Mouse (Mus musculus) right cerebral cortex, postnatal 4 days (tissue): ENCODE results near the gene Lmx1a.

Source experiments
- DNase-seq: peaks from one replicate; pipeline ENCODE4 v3.0.0-alpha.2; 2022

Lmx1a gene

GRCm38 (mm10) chr1:167689232-167689261 is at the start of gene Lmx1a:
TSS of gene Lmx1a (plus strand) at chr1:167689237.
- DNase-seq, result no peak

- DNase-seq, result peak; percentile 97
These were observed 44.0 kb upstream of the Lmx1a start for GRCm38 (mm10) chr1:167644866-167645537.

- DNase-seq, result no peak
These were observed 40.4 kb upstream of the Lmx1a start for GRCm38 (mm10) chr1:167648670-167649069.

- DNase-seq, result no peak
These were observed 39.9 kb upstream of the Lmx1a start for GRCm38 (mm10) chr1:167649122-167649633.

GRCm38 (mm10) chr1:167652336-167652735 is 36.7 kb upstream of the Lmx1a start:
- DNase-seq, result no peak

GRCm38 (mm10) chr1:167659065-167659464 is 30.0 kb upstream of the Lmx1a start:
- no peak for DNase-seq

- DNase-seq, result peak; percentile 64
These were observed 28.4 kb upstream of the Lmx1a start for GRCm38 (mm10) chr1:167660521-167661101.

- no peak for DNase-seq
These were observed 27.9 kb upstream of the Lmx1a start for GRCm38 (mm10) chr1:167661123-167661522.

- no peak for DNase-seq
These were observed 25.9 kb upstream of the Lmx1a start for GRCm38 (mm10) chr1:167663136-167663535.

GRCm38 (mm10) chr1:167669796-167670195 is 19.2 kb upstream of the Lmx1a start:
- peak; percentile 38 for DNase-seq

GRCm38 (mm10) chr1:167672433-167672987 is 16.5 kb upstream of the Lmx1a start:
- no peak for DNase-seq

GRCm38 (mm10) chr1:167679061-167679460 is 10.0 kb upstream of the Lmx1a start:
- no peak for DNase-seq

GRCm38 (mm10) chr1:167688001-167688346 is 1.1 kb upstream of the Lmx1a start:
- no peak for DNase-seq

- DNase-seq, result no peak
These were observed 448 bp upstream of the Lmx1a start for GRCm38 (mm10) chr1:167688347-167689231.

- no peak for DNase-seq
These were observed 463 bp downstream of the Lmx1a start for GRCm38 (mm10) chr1:167689262-167690137.

GRCm38 (mm10) chr1:167690138-167690710 is 1.2 kb downstream of the Lmx1a start:
- no peak for DNase-seq

GRCm38 (mm10) chr1:167690716-167691550 is 1.9 kb downstream of the Lmx1a start:
- DNase-seq, result no peak

GRCm38 (mm10) chr1:167691911-167692682 is 3.1 kb downstream of the Lmx1a start:
- DNase-seq, result peak; percentile 31

- no peak for DNase-seq
These were observed 3.6 kb downstream of the Lmx1a start for GRCm38 (mm10) chr1:167692683-167693045.

- no peak for DNase-seq
These were observed 4.6 kb downstream of the Lmx1a start for GRCm38 (mm10) chr1:167693499-167694240.
